Mouse (Mus musculus) limb, embryonic 11.5 days (tissue): ENCODE measurements around the gene Dmrta2. TPM values are rescaled to one million over a fixed set of nuclear protein-coding genes. Genes with fewer than 3 reads are reported as not detected.
A peak's percentile ranks its signal among the peaks of the same experiment; 100 is the strongest.

Experiments
- ATAC-seq: fragments of 200-750 bp; cut with Nextera tagmentation; 2 replicates; pipeline ENCODE4 v1.8.0; 2017; ENCODE audit warnings: low read depth; ENCODE audit not compliant: insufficient number of reproducible peaks, low FRiP score, low TSS enrichment
- DNase-seq: peaks from one replicate; pipeline ENCODE4 v3.0.0-alpha.2; 2015; ENCODE audit warnings: low spot score
- H3K27ac ChIP-seq: fragments of 300-500 bp; sonication (generic); replicated peaks from 2 replicates; pipeline ENCODE4 v1.5.1; 2014; ENCODE audit warnings: low read depth, mild to moderate bottlenecking, low read length
- H3K27me3 ChIP-seq: fragments of 300-500 bp; sonication (generic); 2 replicates; pipeline ENCODE4 v1.6.1; 2014; ENCODE audit warnings: mild to moderate bottlenecking, low read length, mixed read lengths; ENCODE audit not compliant: control insufficient read depth, insufficient read depth
- H3K36me3 ChIP-seq: fragments of 300-500 bp; sonication (generic); 2 replicates; pipeline ENCODE4 v1.6.1; 2014; ENCODE audit warnings: mild to moderate bottlenecking, low read length, moderate library complexity, mixed read lengths; ENCODE audit not compliant: control insufficient read depth, insufficient read depth
- H3K4me1 ChIP-seq: fragments of 300-500 bp; sonication (generic); 2 replicates; pipeline ENCODE4 v1.6.1; 2014; ENCODE audit warnings: low read length, mixed read lengths; ENCODE audit not compliant: control insufficient read depth, insufficient read depth
- H3K4me2 ChIP-seq: fragments of 300-500 bp; sonication (generic); 2 replicates; pipeline ENCODE4 v1.6.1; 2014; ENCODE audit warnings: low read depth, mild to moderate bottlenecking, moderate library complexity; ENCODE audit not compliant: severe bottlenecking
- H3K4me3 ChIP-seq: fragments of 300-500 bp; sonication (generic); 2 replicates; pipeline ENCODE4 v1.5.1; 2014; ENCODE audit warnings: low read depth, low read length
- H3K9ac ChIP-seq: fragments of 300-500 bp; sonication (generic); 2 replicates; pipeline ENCODE4 v1.6.1; 2014; ENCODE audit warnings: mild to moderate bottlenecking, low read length
- H3K9me3 ChIP-seq: fragments of 300-500 bp; sonication (generic); 2 replicates; pipeline ENCODE4 v1.6.1; 2016; ENCODE audit warnings: low read length; ENCODE audit not compliant: control insufficient read depth
- WGBS: fragments of 180-500 bp; shearing (Covaris S2); extraction: QIAGEN DNeasy Blood & Tissue Kit; methylation state at CpG from one replicate; pipeline ENCODE4 v1.1.7; 2014; 5-methylcytosine and 5-hydroxymethylcytosine counted together
- polyA plus RNA-seq: library from polyadenylated mRNA; unstranded; fragments of >200 nt; fragmentation: Nextera tagmentation; extraction: Ambion mirVana; gene quantifications from 2 replicates; pipeline ENCODE4 v1.2.1, GENCODE M21; 2014

Gene Dmrta2
- polyA plus RNA-seq: 0.38 and 0.40 TPM in 2 replicates

GRCm38 (mm10) chr4:109977148-109978067, at the start of gene Dmrta2:
TSS of gene Dmrta2 (plus strand) at chr4:109978053.
- WGBS: under 1% methylated on average over 64 of the region's 64 CpGs
- H3K27ac ChIP-seq: no peak within 1 kb of the TSS
- ATAC-seq: peak; percentile 73

GRCm38 (mm10) chr4:109929058-109929457, 48.8 kb upstream of the Dmrta2 start:
- DNase-seq: no peak
- Histone ChIP-seq H3K9ac (no peak overlapping the region), H3K27me3 (no peaks in the 10 kb centered on the region), H3K27ac (no peak overlapping the region), H3K9me3 (no peaks in the 10 kb centered on the region), H3K4me2 (no peak overlapping the region), H3K4me1 (no peaks in the 10 kb centered on the region), H3K4me3 (no peak overlapping the region), H3K36me3 (no peaks in the 10 kb centered on the region)
- WGBS: 97% methylated on average over 1 of the region's 1 CpGs
- ATAC-seq: no peak

More at GRCm38 (mm10) chr4:109977148-109978067, at the start of gene Dmrta2:
- DNase-seq: peak; percentile 83
- Histone ChIP-seq H3K4me3 (peak within 1 kb of the TSS; percentile 32), H3K9me3 (no peaks in the 10 kb centered on the region), H3K4me2 (peak within 1 kb of the TSS; percentile 47), H3K9ac (peak within 1 kb of the TSS; percentile 54), H3K27me3 (peaks cover 95% of the 10 kb centered on the region), H3K4me1 (peaks cover 17% of the 10 kb centered on the region), H3K36me3 (no peaks in the 10 kb centered on the region)

- Histone ChIP-seq H3K27ac (no peak overlapping the region), H3K9me3 (no peaks in the 10 kb centered on the region), H3K36me3 (no peaks in the 10 kb centered on the region), H3K4me1 (no peaks in the 10 kb centered on the region), H3K9ac (no peak overlapping the region), H3K27me3 (no peaks in the 10 kb centered on the region), H3K4me2 (no peak overlapping the region), H3K4me3 (no peak overlapping the region)
- DNase-seq (no peak), ATAC-seq (no peak)
- 95% methylated on average over 1 of the region's 1 CpGs for WGBS
Measured at GRCm38 (mm10) chr4:109930445-109930844, 47.4 kb upstream of the Dmrta2 start.

GRCm38 (mm10) chr4:109930935-109931334, 46.9 kb upstream of the Dmrta2 start:
- Histone ChIP-seq H3K36me3 (no peaks in the 10 kb centered on the region), H3K4me3 (no peak overlapping the region), H3K9me3 (no peaks in the 10 kb centered on the region), H3K4me1 (no peaks in the 10 kb centered on the region), H3K27ac (no peak overlapping the region), H3K4me2 (no peak overlapping the region), H3K27me3 (no peaks in the 10 kb centered on the region), H3K9ac (no peak overlapping the region)
- 94% methylated on average over 1 of the region's 1 CpGs for WGBS
- DNase-seq (no peak), ATAC-seq (no peak)

GRCm38 (mm10) chr4:109936557-109936956, 41.3 kb upstream of the Dmrta2 start:
- WGBS: 85% methylated on average over 3 of the region's 3 CpGs
- Histone ChIP-seq H3K27ac (no peak overlapping the region), H3K9ac (no peak overlapping the region), H3K4me3 (no peak overlapping the region), H3K4me1 (no peaks in the 10 kb centered on the region), H3K9me3 (no peaks in the 10 kb centered on the region), H3K27me3 (no peaks in the 10 kb centered on the region), H3K36me3 (no peaks in the 10 kb centered on the region), H3K4me2 (no peak overlapping the region)
- no peak for DNase-seq
- no peak for ATAC-seq

- no peak for ATAC-seq
- H3K4me3 ChIP-seq: no peak overlapping the region
- H3K4me2 ChIP-seq: no peak overlapping the region
- no peaks in the 10 kb centered on the region for H3K27me3 ChIP-seq
- H3K4me1 ChIP-seq: no peaks in the 10 kb centered on the region
- no peak for DNase-seq
- no peak overlapping the region for H3K9ac ChIP-seq
- no peaks in the 10 kb centered on the region for H3K9me3 ChIP-seq
- no peaks in the 10 kb centered on the region for H3K36me3 ChIP-seq
- no peak overlapping the region for H3K27ac ChIP-seq
Measured at GRCm38 (mm10) chr4:109939291-109939690, 38.6 kb upstream of the Dmrta2 start.

GRCm38 (mm10) chr4:109945554-109945953, 32.3 kb upstream of the Dmrta2 start:
- H3K4me3 ChIP-seq: no peak overlapping the region
- H3K36me3 ChIP-seq: no peaks in the 10 kb centered on the region
- H3K27ac ChIP-seq: no peak overlapping the region
- H3K4me2 ChIP-seq: no peak overlapping the region
- H3K27me3 ChIP-seq: no peaks in the 10 kb centered on the region
- WGBS: 98% methylated on average over 1 of the region's 1 CpGs
- H3K9ac ChIP-seq: no peak overlapping the region
- no peaks in the 10 kb centered on the region for H3K4me1 ChIP-seq
- H3K9me3 ChIP-seq: no peaks in the 10 kb centered on the region
- ATAC-seq (no peak), DNase-seq (no peak)

GRCm38 (mm10) chr4:109949307-109949706, 28.5 kb upstream of the Dmrta2 start:
- ATAC-seq (no peak), DNase-seq (no peak)
- Histone ChIP-seq H3K9ac (no peak overlapping the region), H3K27ac (no peak overlapping the region), H3K4me3 (no peak overlapping the region), H3K27me3 (no peaks in the 10 kb centered on the region), H3K36me3 (no peaks in the 10 kb centered on the region), H3K4me1 (no peaks in the 10 kb centered on the region), H3K9me3 (no peaks in the 10 kb centered on the region), H3K4me2 (no peak overlapping the region)
- WGBS: 96% methylated on average over 3 of the region's 3 CpGs
